Mouse (Mus musculus): ENCODE measurements around the gene Prdm4.

- TF ChIP-seq EP300 (IDR thresholded peaks at IDR 0.05; ENCODE audit: low read depth) (no peak), CTCF (IDR thresholded peaks at IDR 0.05; ENCODE audit: low read depth) (no peak)
Observed at GRCm38 (mm10) chr10:85871698-85872478, 45.1 kb downstream of the Prdm4 start.

Measured in heart, postnatal 0 days (tissue).